21 mouse cellular contexts compared by ENCODE assay signal in the genomic region with DNA sequence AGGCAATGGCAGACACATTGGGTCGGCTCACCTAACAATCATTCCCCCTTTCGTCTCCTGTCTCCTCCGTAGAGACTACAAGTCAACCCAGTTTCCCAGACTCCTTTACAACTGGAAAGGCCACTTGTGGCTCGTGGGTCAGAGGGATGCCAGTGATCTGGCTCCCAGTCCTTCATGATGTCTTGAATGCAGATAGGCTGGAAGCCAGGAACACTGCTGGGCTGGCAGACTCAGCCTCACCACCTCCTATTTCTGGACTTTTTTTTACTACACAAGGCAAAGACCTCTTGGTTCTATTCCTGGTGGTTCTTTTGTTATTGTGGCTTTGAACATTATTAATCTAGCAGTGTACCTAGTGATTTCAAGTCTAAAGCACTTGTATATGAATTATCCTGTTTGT. TPM values are rescaled to one million over a fixed set of nuclear protein-coding genes. Genes with fewer than 3 reads are reported as not detected.
DNase-seq lines count a peak whose midpoint lies in the region; ATAC-seq and TF ChIP-seq lines count a peak whose summit lies in the region.
"Had no signal": no experiment of that assay in that cellular context is flagged by ENCODE, and none has a peak within 500 bp of the region (broad histone marks: within the 10 kb centered on the region; RNA-seq: fewer than 3 reads in every experiment).

No protein-coding gene starts in this region.

- no peaks in the 10 kb centered on the region for H3K27me3 ChIP-seq in heart, postnatal 0 days (ENCODE audit: control insufficient read depth, insufficient read depth, low read length)
- H3K27me3 ChIP-seq: embryonic facial prominence, embryonic 13.5 days; embryonic facial prominence, embryonic 15.5 days; forebrain, embryonic 12.5 days had no signal

- WGBS in heart, postnatal 0 days = 39% methylated on average over 4 of the region's 4 CpGs

- H3K4me1 ChIP-seq in heart, postnatal 0 days (ENCODE audit: control insufficient read depth, insufficient read depth) = peaks cover 18% of the 10 kb centered on the region
- H3K4me1 ChIP-seq: embryonic facial prominence, embryonic 13.5 days; embryonic facial prominence, embryonic 15.5 days had no signal

- TF ChIP-seq EP300 in heart, postnatal 0 days (IDR thresholded peaks at IDR 0.05; ENCODE audit: low read depth) = no peak

- H3K27ac ChIP-seq in heart, postnatal 0 days (ENCODE audit: low read depth) = peak overlapping the region; percentile 25; the same call in 1 of the 2 replicates
- H3K27ac ChIP-seq: embryonic facial prominence, embryonic 13.5 days; embryonic facial prominence, embryonic 15.5 days; forebrain, embryonic 10.5 days; forebrain, embryonic 12.5 days had no signal

- intact Hi-C loops in heart, postnatal 25 days (cut with DNase I) = loop anchor here (10.0 kb wide), 1 partner anchor 290 kb away; the partner anchor contains the start of genes Cep57l1 and Sesn1
- intact Hi-C loops in heart, postnatal 14 days (cut with DNase I) = loop anchor here (10.0 kb wide), 2 partner anchors 470 to 780 kb away; no protein-coding TSS in a partner anchor

- H3K9me3 ChIP-seq in heart, postnatal 0 days (replicated peaks; ENCODE audit: control insufficient read depth, low read length) = no peaks in the 10 kb centered on the region
- H3K9me3 ChIP-seq: embryonic facial prominence, embryonic 13.5 days; embryonic facial prominence, embryonic 15.5 days; forebrain, embryonic 10.5 days; forebrain, embryonic 12.5 days had no signal

- TF ChIP-seq CTCF in heart, postnatal 0 days (IDR thresholded peaks at IDR 0.05; ENCODE audit: low read depth) = no peak

- no peaks in the 10 kb centered on the region for H3K36me3 ChIP-seq in heart, postnatal 0 days (replicated peaks; ENCODE audit: control insufficient read depth, insufficient read depth, low read length)
- H3K36me3 ChIP-seq: embryonic facial prominence, embryonic 13.5 days; embryonic facial prominence, embryonic 15.5 days; forebrain, embryonic 10.5 days; forebrain, embryonic 12.5 days had no signal

- H3K9ac ChIP-seq in heart, postnatal 0 days (replicated peaks; ENCODE audit: low read depth, low read length) = no peak overlapping the region
- H3K9ac ChIP-seq: embryonic facial prominence, embryonic 15.5 days; forebrain, embryonic 12.5 days had no signal

- DNase-seq in heart, postnatal 0 days (ENCODE audit: low spot score) = no peak
- no peak for DNase-seq in heart, postnatal 25 days (ENCODE audit: low spot score)
- DNase-seq in heart, postnatal 4 days = peak; percentile 12
- no peak for DNase-seq in heart, postnatal 14 days
- DNase-seq: adrenal gland, postnatal 10 days; adrenal gland, postnatal 25 days; cerebellum, adult 11 months; cerebellum, adult 18-20 months; cerebellum, adult 8-10 months; cerebellum, adult 9-11 months; cerebellum, postnatal 36 days; embryo, embryonic 11 days had no signal

- ATAC-seq in heart, postnatal 0 days (ENCODE audit: insufficient read depth, low read depth) = no peak
- ATAC-seq: forebrain, embryonic 14.5 days; forebrain, embryonic 16.5 days had no signal

- no peak overlapping the region for H3K4me3 ChIP-seq in heart, postnatal 0 days (ENCODE audit: low read depth, low read length)
- H3K4me3 ChIP-seq: embryonic facial prominence, embryonic 13.5 days; embryonic facial prominence, embryonic 15.5 days; erythroblast, embryonic 14.5 days; forebrain, embryonic 10.5 days; forebrain, embryonic 12.5 days had no signal

- no peak overlapping the region for H3K4me2 ChIP-seq in heart, postnatal 0 days (ENCODE audit: low read depth, low read length)
- H3K4me2 ChIP-seq: embryonic facial prominence, embryonic 13.5 days; embryonic facial prominence, embryonic 15.5 days; forebrain, embryonic 12.5 days had no signal

RNA-seq across cellular contexts. Expression of gene Cd164, which starts 4.9 kb away (rescaled TPM):
- total RNA-seq in heart, postnatal 0 days (2014; rRNA removed; ENCODE audit: low replicate concordance) = 76.0 and 113 TPM in 2 replicates
- 131 and 138 TPM in 2 replicates for polyA plus RNA-seq in heart, postnatal 0 days (2015; fragmentation: Nextera tagmentation; extraction: Ambion mirVana)
- total RNA-seq in heart, postnatal 25 days (2021) = 100 to 1,000 TPM; 126 to 148 TPM
- total RNA-seq in heart, postnatal 4 days (2021) = 100 to 1,000 TPM; 216 to 218 TPM
- 100 to 1,000 TPM; 140 to 155 TPM for total RNA-seq in heart, postnatal 14 days (2021)

RNA-seq across cellular contexts. Expression of gene Ppil6, which starts 24.1 kb away (rescaled TPM):
- total RNA-seq in heart, postnatal 0 days (2014; rRNA removed; ENCODE audit: low replicate concordance) = 4.5 TPM in 1 of 2 replicates, not detected in the other
- 5.9 and 6.5 TPM in 2 replicates for polyA plus RNA-seq in heart, postnatal 0 days (2015; fragmentation: Nextera tagmentation; extraction: Ambion mirVana)
- total RNA-seq in heart, postnatal 25 days (2021) = 1 to 10 TPM; 1.4 to 1.5 TPM
- 1 to 10 TPM; 3.8 to 3.9 TPM for total RNA-seq in heart, postnatal 4 days (2021)
- 1 to 10 TPM; 1.6 to 3.0 TPM for total RNA-seq in heart, postnatal 14 days (2021)
- total RNA-seq: ES-E14, MEL had no signal
- polyA plus RNA-seq: erythroblast, embryonic 14.5 days had no signal

RNA-seq across cellular contexts. Expression of gene Smpd2, which starts 24.1 kb away (rescaled TPM):
- total RNA-seq in heart, postnatal 0 days (2014; rRNA removed; ENCODE audit: low replicate concordance) = 91.6 and 105 TPM in 2 replicates
- 72.4 TPM in 2 replicates for polyA plus RNA-seq in heart, postnatal 0 days (2015; fragmentation: Nextera tagmentation; extraction: Ambion mirVana)
- 10 to 100 TPM; 38.3 to 38.6 TPM for total RNA-seq in heart, postnatal 25 days (2021)
- total RNA-seq in heart, postnatal 4 days (2021) = 10 to 100 TPM; 45.4 to 48.7 TPM
- total RNA-seq in heart, postnatal 14 days (2021) = 10 to 100 TPM; 42.8 to 45.3 TPM

RNA-seq across cellular contexts. Expression of gene Mical1, which starts 38.2 kb away (rescaled TPM):
- total RNA-seq in heart, postnatal 0 days (2014; rRNA removed; ENCODE audit: low replicate concordance) = 33.1 and 60.4 TPM in 2 replicates
- polyA plus RNA-seq in heart, postnatal 0 days (2015; fragmentation: Nextera tagmentation; extraction: Ambion mirVana) = 33.0 and 36.1 TPM in 2 replicates
- total RNA-seq in heart, postnatal 25 days (2021) = 10 to 100 TPM; 11.5 to 15.6 TPM
- total RNA-seq in heart, postnatal 4 days (2021) = 10 to 100 TPM; 52.4 to 59.4 TPM
- total RNA-seq in heart, postnatal 14 days (2021) = 10 to 100 TPM; 20.6 to 20.8 TPM
